Mouse (Mus musculus) CH12.LX (cell line): ENCODE measurements around the gene Olfr1396. TPM values are rescaled to one million over a fixed set of nuclear protein-coding genes. Genes with fewer than 3 reads are reported as not detected.

Experiments used
- DNase-seq: peaks from one replicate; pipeline ENCODE4 v3.0.0-alpha.2; 2013; ENCODE audit errors: extremely low read depth
- H3K27ac ChIP-seq: 2 replicates; pipeline ENCODE4 v1.5.1; 2012; ENCODE audit warnings: low read depth, mild to moderate bottlenecking, control low read depth, moderate library complexity; ENCODE audit not compliant: insufficient read depth
- H3K27me3 ChIP-seq: replicated peaks from 2 replicates; pipeline ENCODE3; 2012; ENCODE audit warnings: inconsistent platforms
- H3K36me3 ChIP-seq, 2 experiments: replicated peaks in 1 of 2; 2 replicates each; pipeline versions ENCODE3 to v1.6.1; 2012; ENCODE audit warnings: inconsistent platforms in 1 of 2, low read length in 1 of 2, mild to moderate bottlenecking in 1 of 2, mixed read lengths in 1 of 2, moderate library complexity in 1 of 2; ENCODE audit not compliant: control insufficient read depth in 1 of 2, insufficient read depth in 1 of 2
- H3K4me1 ChIP-seq, 2 experiments: 2 replicates each; pipeline ENCODE4 v1.6.1; 2012; ENCODE audit warnings: inconsistent platforms in 1 of 2, moderate library complexity in 1 of 2; ENCODE audit not compliant: insufficient read depth in 2 of 2, control insufficient read depth in 1 of 2
- H3K4me2 ChIP-seq: 2 replicates; pipeline ENCODE4 v1.6.1; 2012; ENCODE audit warnings: low read depth, mild to moderate bottlenecking, control low read depth; ENCODE audit not compliant: poor library complexity, insufficient read depth, severe bottlenecking
- H3K4me3 ChIP-seq, 3 experiments: fragments of 150-350 bp in 1 of 3; sonication (generic) in 1 of 3; replicated peaks in 1 of 3; 2 replicates each; pipeline versions ENCODE3 to v1.5.1; 2011 to 2012; ENCODE audit warnings: low read depth in 2 of 3, low read length in 2 of 3, mild to moderate bottlenecking in 2 of 3, moderate library complexity in 2 of 3, control low read depth in 1 of 3, improper control_type of control experiment in 1 of 3, inconsistent platforms in 1 of 3, mixed read lengths in 1 of 3; ENCODE audit not compliant: poor library complexity in 1 of 3
- H3K79me2 ChIP-seq: replicated peaks from 2 replicates; pipeline ENCODE4 v1.6.1; 2012; ENCODE audit warnings: mild to moderate bottlenecking, moderate library complexity; ENCODE audit not compliant: control insufficient read depth, poor library complexity, insufficient read depth, severe bottlenecking; ENCODE audit errors: extremely low read depth
- H3K9ac ChIP-seq: 2 replicates; pipeline ENCODE4 v1.6.1; 2012; ENCODE audit warnings: low read depth, mild to moderate bottlenecking, control low read depth, moderate library complexity; ENCODE audit not compliant: insufficient read depth
- H3K9me3 ChIP-seq: replicated peaks from 2 replicates; pipeline ENCODE3; 2012; ENCODE audit warnings: low read length, inconsistent platforms, mixed read lengths
- CHD1 ChIP-seq: IDR thresholded peaks from 2 replicates; pipeline ENCODE4 v1.6.1; 2012; ENCODE audit warnings: low read depth, low read length, improper control_type of control experiment, inconsistent platforms
- CTCF ChIP-seq, 2 experiments: IDR thresholded peaks in 1 of 2; conservative IDR thresholded peaks in 1 of 2; 2 replicates each; pipeline ENCODE4 v1.5.1; 2011 to 2012; ENCODE audit warnings: low read depth in 2 of 2, low read length in 2 of 2, improper control_type of control experiment in 1 of 2, inconsistent platforms in 1 of 2, mild to moderate bottlenecking in 1 of 2, moderate library complexity in 1 of 2
- E2F4 ChIP-seq: IDR thresholded peaks from 2 replicates; pipeline ENCODE4 v1.6.1; 2011; ENCODE audit warnings: low read depth, low read length, improper control_type of control experiment; ENCODE audit not compliant: insufficient replicate concordance
- ELF1 ChIP-seq: IDR thresholded peaks from 2 replicates; pipeline ENCODE4 v1.6.1; 2014; ENCODE audit warnings: low read depth, mild to moderate bottlenecking, inconsistent platforms, low read length, improper control_type of control experiment
- ETS1 ChIP-seq: conservative IDR thresholded peaks from 2 replicates; pipeline ENCODE4 v1.6.1; 2012; ENCODE audit warnings: low read depth, mild to moderate bottlenecking, inconsistent platforms, low read length, improper control_type of control experiment, moderate library complexity
- IRF4 ChIP-seq: IDR thresholded peaks from 2 replicates; pipeline ENCODE4 v1.6.1; 2014; ENCODE audit warnings: low read depth, mild to moderate bottlenecking, inconsistent platforms, low read length, improper control_type of control experiment
- JUND ChIP-seq: conservative IDR thresholded peaks from 2 replicates; pipeline ENCODE4 v1.6.1; 2011; ENCODE audit warnings: low read depth, low read length, improper control_type of control experiment
- MAFK ChIP-seq: IDR thresholded peaks from 2 replicates; pipeline ENCODE4 v1.6.1; 2011; ENCODE audit warnings: low read length, improper control_type of control experiment; ENCODE audit not compliant: insufficient replicate concordance
- MAX ChIP-seq: IDR thresholded peaks from 2 replicates; pipeline ENCODE4 v1.6.1; 2011; ENCODE audit warnings: low read length, improper control_type of control experiment
- MAZ ChIP-seq: IDR thresholded peaks from 2 replicates; pipeline ENCODE4 v1.6.1; 2012; ENCODE audit warnings: low read depth, mild to moderate bottlenecking, inconsistent platforms, low read length, improper control_type of control experiment, moderate library complexity
- MXI1 ChIP-seq: IDR thresholded peaks from 2 replicates; pipeline ENCODE4 v1.6.1; 2011; ENCODE audit warnings: mild to moderate bottlenecking, low read depth, low read length, improper control_type of control experiment
- MYC ChIP-seq: IDR thresholded peaks from 2 replicates; pipeline ENCODE4 v1.6.1; 2011; ENCODE audit warnings: low read depth, mild to moderate bottlenecking, improper control_type of control experiment, low read length
- NRF1 ChIP-seq: IDR thresholded peaks from 2 replicates; pipeline ENCODE4 v1.6.1; 2014; ENCODE audit warnings: low read depth, mild to moderate bottlenecking, inconsistent platforms, low read length, improper control_type of control experiment, moderate library complexity
- PAX5 ChIP-seq: IDR thresholded peaks from 2 replicates; pipeline ENCODE4 v1.6.1; 2012; ENCODE audit warnings: low read length, inconsistent platforms, mixed read lengths
- POLR2A ChIP-seq: IDR thresholded peaks from 2 replicates; pipeline ENCODE4 v1.6.1; 2011; ENCODE audit warnings: low read depth, mild to moderate bottlenecking, improper control_type of control experiment, low read length
- RCOR1 ChIP-seq: conservative IDR thresholded peaks from 2 replicates; pipeline ENCODE4 v1.6.1; 2012; ENCODE audit warnings: low read depth, mild to moderate bottlenecking, inconsistent platforms, low read length, improper control_type of control experiment
- SIN3A ChIP-seq: IDR thresholded peaks from 2 replicates; pipeline ENCODE4 v1.6.1; 2012; ENCODE audit warnings: low read length, improper control_type of control experiment, inconsistent platforms
- TBP ChIP-seq: conservative IDR thresholded peaks from 2 replicates; pipeline ENCODE4 v1.6.1; 2011; ENCODE audit warnings: low read depth, low read length, improper control_type of control experiment
- TCF12 ChIP-seq: IDR thresholded peaks from 2 replicates; pipeline ENCODE4 v1.6.1; 2014; ENCODE audit warnings: low read depth, mild to moderate bottlenecking, inconsistent platforms, low read length, improper control_type of control experiment
- USF1 ChIP-seq: IDR thresholded peaks from 2 replicates; pipeline ENCODE4 v1.6.1; 2014; ENCODE audit warnings: low read depth, mild to moderate bottlenecking, inconsistent platforms, low read length, improper control_type of control experiment
- ZC3H11A ChIP-seq: IDR thresholded peaks from 2 replicates; pipeline ENCODE4 v1.6.1; 2012; ENCODE audit warnings: low read depth, mild to moderate bottlenecking, inconsistent platforms, low read length, improper control_type of control experiment
- ZNF384 ChIP-seq: IDR thresholded peaks from 2 replicates; pipeline ENCODE4 v1.6.1; 2012; ENCODE audit warnings: low read depth, low read length, improper control_type of control experiment, inconsistent platforms
- dilution Hi-C: fragments of 300-500 bp; cut with MboI; formaldehyde crosslinking; loops from 2 replicates; pipeline ENCODE4 v1.14.3; 2020; ENCODE audit warnings: low sequenced_read_pairs; ENCODE audit not compliant: extremely low pct_unique_long_range_greater_than_20kb, extremely low pct_ligation_motif_present
- in situ Hi-C: fragments of 300-500 bp; cut with MboI; formaldehyde crosslinking; loops from 3 replicates; pipeline ENCODE4 v1.14.3; 2019; ENCODE audit warnings: low sequenced_read_pairs, low pct_ligation_motif_present, low pct_unique_long_range_greater_than_20kb, mixed read lengths
- polyA plus RNA-seq: library from polyadenylated mRNA; unstranded; fragments of >175 nt; gene quantifications from 2 replicates; pipeline ENCODE4 v1.2.1, GENCODE M21; 2012; ENCODE audit warnings: low read depth; ENCODE audit not compliant: insufficient read length
- total RNA-seq, 2 experiments: library from RNA; depleted of rRNA; stranded (reverse); fragments of 300-350 nt in 1 of 2; fragments of >200 nt in 1 of 2; gene quantifications; 2 replicates each; pipeline ENCODE4 v1.2.3; 2012 to 2014

Olfr1396 gene
- total and polyA plus RNA-seq, 3 experiments, result not detected

DNA sequence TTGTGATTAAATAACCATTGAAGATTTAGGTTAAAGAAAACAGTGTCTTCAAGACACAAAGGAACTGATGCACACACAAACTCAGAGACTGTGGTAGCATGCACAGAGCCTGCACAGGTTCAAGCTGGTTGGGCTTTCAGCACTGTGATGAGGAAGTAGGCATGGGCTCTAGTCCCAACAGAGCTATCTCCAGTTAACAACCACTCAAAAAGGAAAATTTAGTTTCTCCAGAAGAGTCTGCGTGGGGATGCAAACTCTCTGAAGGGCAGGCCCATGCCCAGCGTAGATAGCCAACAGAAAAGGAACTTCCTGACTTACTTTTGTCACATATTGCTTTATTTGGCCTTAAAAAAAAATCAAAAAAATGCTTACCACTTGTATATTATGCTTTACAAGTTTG is 21.9 kb downstream of the Olfr1396 start:
- in situ Hi-C loops, result no loop called here
- Histone ChIP-seq H3K4me3 (no peak overlapping the region), H3K4me2 (no peak overlapping the region), H3K36me3 (no peaks in the 10 kb centered on the region), H3K9ac (no peak overlapping the region), H3K9me3 (no peaks in the 10 kb centered on the region), H3K4me1 (peaks cover 0 to 13% of the 10 kb centered on the region in 2 experiments; a peak in 3 of 4 replicates), H3K27me3 (no peaks in the 10 kb centered on the region), H3K27ac (no peak overlapping the region), H3K79me2 (no peaks in the 10 kb centered on the region; the same call in 1 of the 2 replicates)
- no peak for DNase-seq
- dilution Hi-C loops, result no loop called here
- no peak for TF ChIP-seq CTCF (conservative IDR thresholded peaks at IDR 0.05 in 1 of 2, IDR thresholded peaks at IDR 0.05 in 1 of 2; ENCODE audit: low read depth in 2 of 2, low read length in 2 of 2)
- no peak for TF ChIP-seq MAZ
- no peak for TF ChIP-seq ZC3H11A
- no peak for TF ChIP-seq TBP
- no peak for TF ChIP-seq NRF1
- TF ChIP-seq ELF1, result no peak
- TF ChIP-seq ETS1, result no peak
- TF ChIP-seq SIN3A, result no peak
- no peak for TF ChIP-seq ZNF384

- in situ Hi-C loops, result no loop called here
- Histone ChIP-seq H3K36me3 (no peaks in the 10 kb centered on the region), H3K4me2 (no peak overlapping the region), H3K9ac (no peak overlapping the region), H3K79me2 (no peaks in the 10 kb centered on the region; the same call in 1 of the 2 replicates)
- no peak for DNase-seq
- TF ChIP-seq TCF12 (no peak), E2F4 (no peak), ELF1 (no peak), JUND (no peak), ZC3H11A (no peak), MAX (no peak), MXI1 (no peak), PAX5 (no peak), MAFK (no peak), POLR2A (no peak), IRF4 (no peak), RCOR1 (no peak), NRF1 (no peak), MYC (no peak), TBP (no peak), USF1 (no peak), MAZ (no peak), SIN3A (no peak), CHD1 (no peak)
- TF ChIP-seq, all 38 proteins: peak for 0
- dilution Hi-C loops, result no loop called here
- Histone ChIP-seq H3K9me3 (no peaks in the 10 kb centered on the region), H3K4me1 (peaks cover 0 to 16% of the 10 kb centered on the region in 2 experiments; a peak in 3 of 4 replicates), H3K4me3 (no peak overlapping the region), H3K27ac (no peak overlapping the region), H3K27me3 (no peaks in the 10 kb centered on the region)
Measured at GRCm38 (mm10) chr11:49092053-49092586, 22.6 kb downstream of the Olfr1396 start.
